Mouse (Mus musculus) small intestine, adult 2 months (tissue): ENCODE data around the gene Prss47. TPM values are rescaled to one million over a fixed set of nuclear protein-coding genes. Genes with fewer than 3 reads are reported as not detected.

Experiments used
- H3K27ac ChIP-seq: fragments of 200-500 bp; 2 replicates; pipeline ENCODE4 v1.5.1; 2012; ENCODE audit warnings: low read depth, low read length, control low read depth, inconsistent platforms; ENCODE audit not compliant: insufficient read depth
- H3K27me3 ChIP-seq: fragments of 200-500 bp; 2 replicates; pipeline ENCODE4 v1.6.1; 2012; ENCODE audit warnings: mild to moderate bottlenecking, moderate library complexity, low read length, inconsistent platforms; ENCODE audit not compliant: control insufficient read depth, insufficient read depth
- H3K36me3 ChIP-seq: fragments of 200-500 bp; 2 replicates; pipeline ENCODE4 v1.6.1; 2012; ENCODE audit warnings: mild to moderate bottlenecking, low read length, control low read depth, inconsistent platforms; ENCODE audit not compliant: control insufficient read depth, insufficient read depth
- H3K4me1 ChIP-seq: fragments of 200-500 bp; 2 replicates; pipeline ENCODE4 v1.6.1; 2012; ENCODE audit warnings: low read length, inconsistent platforms, mixed read lengths; ENCODE audit not compliant: control insufficient read depth, insufficient read depth, insufficient read length
- H3K4me3 ChIP-seq: fragments of 200-500 bp; 2 replicates; pipeline ENCODE4 v1.5.1; 2012; ENCODE audit warnings: low read depth, mild to moderate bottlenecking, control low read depth, inconsistent platforms, low read length, moderate library complexity
- CTCF ChIP-seq: fragments of 200-500 bp; IDR thresholded peaks from 2 replicates; pipeline ENCODE4 v1.5.1; 2012; ENCODE audit warnings: low read depth, mild to moderate bottlenecking, control low read depth, inconsistent platforms, low read length, moderate library complexity, mixed read lengths; ENCODE audit not compliant: insufficient replicate concordance, insufficient read length; ENCODE audit errors: extremely low read depth
- POLR2A ChIP-seq: fragments of 200-500 bp; IDR thresholded peaks from 2 replicates; pipeline ENCODE4 v1.6.1; 2012; ENCODE audit warnings: low read depth, mild to moderate bottlenecking, control low read depth, inconsistent platforms, low read length, moderate library complexity
- WGBS: fragments of 180-500 bp; shearing (Covaris S2); methylation state at CpG from one replicate; pipeline ENCODE4 v1.1.7; 2018; 5-methylcytosine and 5-hydroxymethylcytosine counted together
- polyA plus RNA-seq: library from polyadenylated mRNA; depleted of rRNA; stranded (reverse); fragments of >200 nt; gene quantifications from 2 replicates; pipeline ENCODE4 v1.2.3, GENCODE M21; 2012; rRNA removed

Prss47 gene
- polyA plus RNA-seq = not detected in 2 replicates

DNA sequence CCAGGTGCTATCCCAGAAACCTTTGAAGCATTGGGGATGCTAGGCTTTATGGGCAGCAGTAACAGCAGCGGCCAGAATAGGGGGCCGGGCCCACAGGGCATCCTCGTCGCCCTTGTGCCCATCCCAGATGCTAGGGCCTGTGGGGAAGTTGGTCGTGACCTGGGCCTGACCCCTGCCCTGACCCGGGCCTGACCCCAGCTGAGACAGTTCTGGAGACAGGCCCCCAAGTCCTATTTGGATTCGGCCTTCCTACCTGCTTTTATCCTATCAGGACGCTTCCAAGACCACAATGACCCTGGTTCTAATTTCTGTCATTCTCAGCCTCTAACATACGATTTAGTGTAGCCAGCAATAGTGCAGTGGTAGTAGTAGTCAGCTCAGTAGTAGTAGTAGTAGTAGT, at the start of gene Prss47:
Gene Prss47 (minus strand): TSS at position 101 of the 400 bp plus-strand sequence.
- Histone ChIP-seq H3K4me3 (no peak within 1 kb of the TSS), H3K27me3 (no peaks in the 10 kb centered on the region), H3K27ac (no peak within 1 kb of the TSS), H3K4me1 (no peaks in the 10 kb centered on the region), H3K36me3 (no peaks in the 10 kb centered on the region)
- TF ChIP-seq POLR2A (no peak), CTCF (no peak)
- 84% methylated on average over 9 of the region's 9 CpGs for WGBS

DNA sequence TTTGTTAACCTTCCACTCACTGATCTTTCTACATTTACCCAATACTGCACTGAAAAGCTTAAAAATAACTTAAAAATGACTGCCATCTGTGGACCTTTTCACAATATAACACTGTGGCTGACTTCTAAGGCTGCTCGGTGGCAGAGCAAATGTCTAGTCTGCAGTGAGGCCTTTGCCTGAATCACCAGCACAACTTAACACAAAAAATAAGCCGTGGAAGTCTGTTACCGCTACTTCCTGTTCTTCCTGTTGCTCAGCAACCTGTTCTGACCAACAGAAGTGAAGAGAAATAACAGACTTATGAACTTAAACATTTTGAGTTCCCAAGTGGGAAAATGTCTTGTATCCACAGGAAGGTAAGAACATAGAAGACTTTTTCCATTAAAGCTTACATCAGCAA, 48.7 kb upstream of the Prss47 start:
- TF ChIP-seq CTCF (no peak), POLR2A (no peak)
- H3K4me1 ChIP-seq = no peaks in the 10 kb centered on the region
- H3K27me3 ChIP-seq = no peaks in the 10 kb centered on the region
- no peak overlapping the region for H3K4me3 ChIP-seq
- 82% methylated on average over 3 of the region's 3 CpGs for WGBS
- no peak overlapping the region for H3K27ac ChIP-seq
- H3K36me3 ChIP-seq = no peaks in the 10 kb centered on the region

DNA sequence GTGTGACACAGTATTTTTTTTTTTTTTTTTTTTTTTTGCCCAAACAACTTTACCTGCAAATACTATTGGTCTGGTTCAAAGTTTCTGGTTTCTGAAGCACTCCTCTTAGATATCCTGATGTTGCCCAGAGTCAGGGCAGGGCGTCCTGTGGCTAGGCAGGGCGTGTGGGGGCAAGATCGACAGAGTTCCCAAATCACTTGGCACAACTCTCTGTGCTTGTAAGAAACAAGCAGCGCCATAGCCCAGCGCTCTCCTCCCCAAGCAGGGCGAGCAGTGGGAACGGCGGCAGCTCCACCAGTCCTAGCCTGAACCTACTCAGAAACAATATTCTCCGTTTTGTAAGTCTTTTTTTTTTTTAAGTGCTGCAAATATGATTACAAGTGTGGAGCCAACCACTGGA, 48.1 kb upstream of the Prss47 start:
- WGBS = 93% methylated on average over 9 of the region's 9 CpGs
- Histone ChIP-seq H3K36me3 (no peaks in the 10 kb centered on the region), H3K4me1 (no peaks in the 10 kb centered on the region), H3K27ac (no peak overlapping the region), H3K27me3 (no peaks in the 10 kb centered on the region), H3K4me3 (no peak overlapping the region)
- no peak for TF ChIP-seq CTCF
- no peak for TF ChIP-seq POLR2A

DNA sequence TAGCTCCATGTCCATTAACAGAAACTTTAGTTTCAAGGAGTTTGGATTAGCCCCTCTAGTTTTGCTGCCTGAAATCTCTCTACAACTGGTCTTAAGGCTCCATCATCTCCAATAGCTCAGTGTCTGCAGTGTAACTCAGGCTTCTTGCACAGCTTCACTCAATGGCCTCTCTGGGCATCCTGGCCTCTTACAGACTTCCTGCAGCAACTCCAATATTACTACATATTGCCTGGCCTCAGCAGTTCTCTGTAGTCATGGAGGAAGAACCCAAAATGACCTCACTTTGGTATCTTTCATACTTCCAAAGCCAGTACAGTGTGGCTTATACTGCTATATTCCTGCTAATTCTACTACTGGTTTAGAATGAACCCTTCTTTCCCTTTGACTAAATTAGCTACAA, 44.5 kb upstream of the Prss47 start:
- no peak overlapping the region for H3K27ac ChIP-seq
- H3K4me1 ChIP-seq = no peaks in the 10 kb centered on the region
- H3K4me3 ChIP-seq = no peak overlapping the region
- H3K36me3 ChIP-seq = 0 out of 2 replicates have a peak, but pooled peaks cover 2% of the 10 kb centered on the region
- TF ChIP-seq CTCF (no peak), POLR2A (no peak)
- H3K27me3 ChIP-seq = no peaks in the 10 kb centered on the region

- Histone ChIP-seq H3K27ac (no peak overlapping the region), H3K4me3 (no peak overlapping the region), H3K27me3 (no peaks in the 10 kb centered on the region), H3K4me1 (no peaks in the 10 kb centered on the region), H3K36me3 (0 out of 2 replicates have a peak, but pooled peaks cover 2% of the 10 kb centered on the region)
- 97% methylated on average over 4 of the region's 4 CpGs for WGBS
- TF ChIP-seq CTCF = no peak
- no peak for TF ChIP-seq POLR2A
Observed at GRCm38 (mm10) chr13:65095923-65096322, 43.4 kb upstream of the Prss47 start.

DNA sequence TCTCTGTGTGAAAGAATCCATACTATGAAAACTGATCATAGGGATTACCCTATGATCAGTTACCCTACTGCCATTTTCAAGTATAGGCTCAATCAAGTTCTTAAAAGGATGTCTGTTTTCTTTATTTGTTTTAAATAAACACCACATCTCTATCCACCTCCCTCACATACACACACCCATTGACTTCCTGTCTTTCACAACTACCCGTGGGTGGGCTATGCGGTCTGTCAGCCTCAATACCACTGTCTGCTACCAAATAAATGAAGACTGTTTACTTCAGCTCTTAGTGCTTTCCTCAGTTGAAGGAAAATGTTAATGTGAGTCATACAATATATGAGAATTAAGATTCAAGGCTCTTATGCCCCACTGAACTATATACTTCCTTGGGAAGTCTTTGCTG, 17.4 kb upstream of the Prss47 start:
- Histone ChIP-seq H3K27me3 (no peaks in the 10 kb centered on the region), H3K27ac (no peak overlapping the region), H3K36me3 (peaks cover 29% of the 10 kb centered on the region), H3K4me1 (no peaks in the 10 kb centered on the region), H3K4me3 (no peak overlapping the region)
- TF ChIP-seq CTCF (no peak), POLR2A (no peak)
- WGBS = 92% methylated on average over 2 of the region's 2 CpGs

DNA sequence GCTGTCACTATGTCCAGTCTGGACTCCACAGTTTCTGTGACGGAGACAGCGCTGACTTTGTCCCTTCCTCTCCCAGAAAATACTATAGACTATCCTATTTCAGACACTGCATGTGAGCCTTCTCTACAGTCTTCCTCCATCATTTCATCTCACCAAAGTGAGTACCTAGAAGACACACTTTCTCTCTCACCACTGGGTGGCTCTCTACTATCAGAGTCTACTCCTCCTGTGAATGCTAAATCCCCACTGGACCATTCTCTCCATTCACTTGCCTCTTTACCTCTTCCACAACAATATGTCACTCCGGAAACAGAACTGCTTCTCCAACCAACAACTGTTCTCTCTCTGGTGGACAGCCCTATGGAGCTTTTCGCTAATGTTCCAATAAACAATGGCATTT, 17.5 kb downstream of the Prss47 start:
- H3K36me3 ChIP-seq = no peaks in the 10 kb centered on the region
- 68% methylated on average over 4 of the region's 4 CpGs for WGBS
- no peak overlapping the region for H3K27ac ChIP-seq
- H3K4me1 ChIP-seq = no peaks in the 10 kb centered on the region
- TF ChIP-seq POLR2A (no peak), CTCF (no peak)
- no peak overlapping the region for H3K4me3 ChIP-seq
- H3K27me3 ChIP-seq = no peaks in the 10 kb centered on the region

DNA sequence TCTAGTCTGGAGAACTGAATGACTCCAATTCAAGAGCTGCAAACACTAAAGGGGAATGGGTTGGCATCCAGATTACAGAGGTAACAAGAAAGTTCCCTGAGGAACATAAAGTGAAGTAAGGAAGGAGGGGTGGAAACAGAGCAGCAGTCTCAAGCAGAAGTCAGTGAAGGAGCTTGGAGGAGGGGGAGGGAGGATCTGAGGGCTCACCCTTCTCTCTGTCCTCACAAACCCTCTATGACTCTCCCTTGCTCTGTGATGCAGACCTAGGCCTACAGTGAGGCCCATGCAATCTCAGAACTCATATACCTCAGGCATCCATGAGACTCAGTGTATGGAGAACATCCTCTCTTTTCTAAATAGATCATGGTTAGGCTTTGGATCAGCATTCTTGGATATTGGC, 19.8 kb downstream of the Prss47 start, which contains the start of gene Spata31d1c:
Gene Spata31d1c (plus strand): TSS at position 301 of the 400 bp plus-strand sequence.
- no peaks in the 10 kb centered on the region for H3K27me3 ChIP-seq
- no peak within 1 kb of the TSS for H3K4me3 ChIP-seq
- H3K4me1 ChIP-seq = no peaks in the 10 kb centered on the region
- TF ChIP-seq POLR2A = no peak
- TF ChIP-seq CTCF = no peak
- H3K36me3 ChIP-seq = no peaks in the 10 kb centered on the region
- no peak within 1 kb of the TSS for H3K27ac ChIP-seq
